Mouse (Mus musculus): Measurements from ENCODE around the gene Slc45a3. TPM values are rescaled to one million over a fixed set of nuclear protein-coding genes. Genes with fewer than 3 reads are reported as not detected.

Gene Slc45a3
- total and polyA plus RNA-seq, 3 experiments: 3.8 to 7.0 (median 5.5) TPM

DNA sequence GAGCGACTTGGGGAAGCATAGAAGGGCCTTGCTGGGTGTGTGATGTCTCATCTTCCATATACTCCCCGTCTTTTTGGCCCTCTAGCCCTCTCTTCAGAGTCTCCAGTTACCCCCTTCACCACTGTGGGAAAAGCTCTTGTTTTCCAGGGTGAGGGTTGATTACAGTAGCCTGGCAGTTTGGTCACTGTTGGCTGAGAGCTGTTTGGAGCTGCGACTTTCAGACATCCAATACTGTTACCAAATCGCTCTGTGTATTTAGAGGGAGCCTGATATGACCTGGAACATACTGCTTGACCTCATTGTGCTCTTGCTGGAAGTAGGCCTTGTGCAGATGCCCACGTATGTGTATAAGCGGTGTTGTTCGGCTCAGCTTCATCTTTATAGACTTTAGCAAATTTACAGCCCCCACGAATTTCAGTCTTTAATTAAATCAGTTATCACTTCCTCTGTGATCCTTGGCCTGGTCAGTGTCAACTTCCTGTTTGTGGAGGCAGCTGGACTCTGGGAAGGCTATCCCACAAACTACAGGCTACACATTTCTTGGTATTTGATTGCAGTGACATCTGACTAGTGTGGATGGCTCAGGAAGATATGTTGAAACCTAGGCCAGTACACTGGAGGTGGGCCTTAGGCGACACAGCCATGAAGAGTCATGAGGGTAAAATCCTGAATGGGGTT lies 27.5 kb downstream of the Slc45a3 start:
- WGBS: 69% methylated on average over 9 of the region's 9 CpGs
- TF ChIP-seq CTCF (IDR thresholded peaks at IDR 0.05) (no peak), EP300 (IDR thresholded peaks at IDR 0.05; ENCODE audit: insufficient read depth, low read depth, low read length) (no peak), POLR2A (IDR thresholded peaks at IDR 0.05; ENCODE audit: insufficient read depth, low read depth, low read length) (no peak)
- H3K9ac ChIP-seq (ENCODE audit: low read depth, low read length): no peak overlapping the region
- intact Hi-C loops (cut with DNase I): no loop called here
- H3K79me2 ChIP-seq (replicated peaks; ENCODE audit: control insufficient read depth, insufficient read depth, low read length): no peaks in the 10 kb centered on the region
- H3K4me3 ChIP-seq: no peak overlapping the region
- no peak for DNase-seq
- no peaks in the 10 kb centered on the region for H3K27me3 ChIP-seq (ENCODE audit: control insufficient read depth, insufficient read depth, low read length)
- peak overlapping the region; percentile 23; the same call in 1 of the 2 replicates for H3K27ac ChIP-seq
- H3K4me1 ChIP-seq (ENCODE audit: control insufficient read depth, insufficient read depth, low read length): peaks cover 4% of the 10 kb centered on the region
- no peaks in the 10 kb centered on the region for H3K36me3 ChIP-seq (ENCODE audit: control insufficient read depth, insufficient read depth, low read length)

DNA sequence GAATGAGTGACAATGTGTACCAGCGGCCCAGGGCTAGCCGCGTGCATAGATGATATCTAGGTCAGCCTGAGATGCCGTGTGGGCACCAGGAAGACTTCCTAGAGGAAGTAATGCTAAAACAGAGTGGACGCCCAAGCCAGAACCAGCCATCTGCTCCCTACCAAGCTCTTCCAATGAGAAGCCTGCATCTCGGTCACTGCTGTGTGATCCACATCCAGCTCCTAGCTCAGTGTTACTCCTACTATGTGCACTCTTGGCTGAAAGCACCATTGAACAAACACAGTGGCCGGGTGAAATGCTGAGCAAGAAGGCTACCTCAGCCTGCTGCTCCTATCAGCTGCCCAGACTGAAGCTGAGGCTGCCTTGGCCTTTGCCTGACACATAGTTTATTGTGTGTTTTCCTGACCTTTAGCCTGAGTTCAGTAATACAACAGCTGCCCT lies 29.8 kb downstream of the Slc45a3 start:
- no peaks in the 10 kb centered on the region for H3K79me2 ChIP-seq (replicated peaks; ENCODE audit: control insufficient read depth, insufficient read depth, low read length)
- TF ChIP-seq POLR2A (IDR thresholded peaks at IDR 0.05; ENCODE audit: insufficient read depth, low read depth, low read length) (no peak), CTCF (IDR thresholded peaks at IDR 0.05) (no peak)
- intact Hi-C loops (cut with DNase I): no loop called here

DNA sequence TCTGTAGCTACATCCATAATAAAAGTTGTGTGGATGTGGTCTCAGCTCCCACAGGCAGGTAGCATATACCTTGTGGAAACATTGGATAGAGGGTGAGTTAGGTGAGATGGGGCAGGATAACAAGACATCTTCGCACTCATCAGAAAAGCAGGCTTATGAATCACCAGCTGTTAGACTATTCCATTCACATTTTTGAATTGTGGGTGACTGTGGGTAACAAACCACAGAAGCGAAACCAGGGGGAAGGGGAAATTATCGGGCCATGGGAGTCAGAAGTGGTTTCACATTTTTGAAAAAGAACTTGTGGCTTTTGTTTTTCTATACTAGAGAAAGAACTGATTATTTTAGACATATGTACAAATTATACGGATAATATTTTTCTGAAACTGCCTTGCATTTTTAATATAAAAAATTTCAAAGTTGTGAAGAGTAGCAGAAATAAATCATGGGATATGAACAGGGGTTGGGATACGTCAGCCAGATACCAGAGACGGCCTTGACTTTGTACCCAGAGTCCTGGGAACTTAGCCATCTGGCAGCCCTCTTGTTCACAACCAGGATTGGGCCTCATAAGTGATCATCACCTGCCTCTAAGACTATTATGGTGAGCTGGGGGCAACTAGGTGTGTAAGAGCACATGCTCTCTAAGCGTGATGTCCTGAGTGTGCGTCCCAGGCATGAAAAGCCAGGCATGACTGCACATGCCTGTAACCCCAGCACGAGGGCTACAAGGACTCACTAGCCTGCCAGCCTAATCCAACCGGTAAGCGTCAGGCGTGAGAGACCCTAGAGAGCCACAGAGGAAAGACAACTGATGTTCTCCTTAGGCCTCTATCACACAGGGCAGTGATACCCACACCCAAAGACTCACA lies 30.6 kb downstream of the Slc45a3 start:
- 79% methylated on average over 12 of the region's 12 CpGs for WGBS
- Histone ChIP-seq H3K27ac (no peak overlapping the region), H3K4me3 (no peak overlapping the region), H3K79me2 (replicated peaks; ENCODE audit: control insufficient read depth, insufficient read depth, low read length) (no peaks in the 10 kb centered on the region), H3K4me1 (ENCODE audit: control insufficient read depth, insufficient read depth, low read length) (peaks cover 4% of the 10 kb centered on the region), H3K9ac (ENCODE audit: low read depth, low read length) (no peak overlapping the region), H3K36me3 (ENCODE audit: control insufficient read depth, insufficient read depth, low read length) (no peaks in the 10 kb centered on the region), H3K27me3 (ENCODE audit: control insufficient read depth, insufficient read depth, low read length) (no peaks in the 10 kb centered on the region)
- intact Hi-C loops (cut with DNase I): no loop called here
- TF ChIP-seq EP300 (IDR thresholded peaks at IDR 0.05; ENCODE audit: insufficient read depth, low read depth, low read length) (no peak), POLR2A (IDR thresholded peaks at IDR 0.05; ENCODE audit: insufficient read depth, low read depth, low read length) (no peak), CTCF (IDR thresholded peaks at IDR 0.05) (no peak)
- no peak for DNase-seq

More for the DNA sequence above, 29.8 kb downstream of the Slc45a3 start:
- H3K36me3 ChIP-seq (ENCODE audit: control insufficient read depth, insufficient read depth, low read length): no peaks in the 10 kb centered on the region
- WGBS: 65% methylated on average over 7 of the region's 7 CpGs
- DNase-seq: no peak
- no peaks in the 10 kb centered on the region for H3K27me3 ChIP-seq (ENCODE audit: control insufficient read depth, insufficient read depth, low read length)
- no peak overlapping the region for H3K27ac ChIP-seq
- H3K9ac ChIP-seq (ENCODE audit: low read depth, low read length): no peak overlapping the region
- H3K4me1 ChIP-seq (ENCODE audit: control insufficient read depth, insufficient read depth, low read length): peaks cover 4% of the 10 kb centered on the region
- H3K4me3 ChIP-seq: no peak overlapping the region

DNA sequence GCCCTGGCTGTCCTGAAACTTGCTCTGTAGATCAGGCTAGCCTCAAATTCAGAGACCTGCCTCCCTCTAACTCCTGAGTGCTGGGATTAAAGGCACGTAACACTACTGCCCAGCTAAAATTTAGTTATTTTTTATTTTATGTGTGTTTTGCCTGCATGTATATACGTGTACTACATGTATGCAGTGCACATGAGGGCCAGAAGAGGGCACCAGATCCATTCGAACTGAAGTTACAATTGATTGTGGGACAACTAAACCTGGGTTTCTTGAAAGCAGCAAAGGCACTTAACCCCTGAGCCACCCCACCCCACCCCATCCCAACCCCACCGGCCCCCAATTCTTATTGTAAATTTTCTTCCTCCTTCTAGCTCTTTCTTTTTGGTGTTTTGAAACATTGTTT lies 32.3 kb downstream of the Slc45a3 start:
- H3K4me1 ChIP-seq (ENCODE audit: control insufficient read depth, insufficient read depth, low read length): peaks cover 3% of the 10 kb centered on the region
- peak; percentile 52 to 74 for DNase-seq
- WGBS: 41% methylated on average over 4 of the region's 4 CpGs
- no peaks in the 10 kb centered on the region for H3K79me2 ChIP-seq (replicated peaks; ENCODE audit: control insufficient read depth, insufficient read depth, low read length)
- TF ChIP-seq POLR2A (IDR thresholded peaks at IDR 0.05; ENCODE audit: insufficient read depth, low read depth, low read length) (no peak), CTCF (IDR thresholded peaks at IDR 0.05) (peak; percentile 88)
- intact Hi-C loops (cut with DNase I): loop anchor here (1.0 to 5.0 kb wide), 3 partner anchors 51 to 162 kb away; no protein-coding TSS in a partner anchor
- H3K9ac ChIP-seq (ENCODE audit: low read depth, low read length): no peak overlapping the region
- no peaks in the 10 kb centered on the region for H3K36me3 ChIP-seq (ENCODE audit: control insufficient read depth, insufficient read depth, low read length)
- H3K4me3 ChIP-seq: no peak overlapping the region
- H3K27ac ChIP-seq: no peak overlapping the region
- no peaks in the 10 kb centered on the region for H3K27me3 ChIP-seq (ENCODE audit: control insufficient read depth, insufficient read depth, low read length)

DNA sequence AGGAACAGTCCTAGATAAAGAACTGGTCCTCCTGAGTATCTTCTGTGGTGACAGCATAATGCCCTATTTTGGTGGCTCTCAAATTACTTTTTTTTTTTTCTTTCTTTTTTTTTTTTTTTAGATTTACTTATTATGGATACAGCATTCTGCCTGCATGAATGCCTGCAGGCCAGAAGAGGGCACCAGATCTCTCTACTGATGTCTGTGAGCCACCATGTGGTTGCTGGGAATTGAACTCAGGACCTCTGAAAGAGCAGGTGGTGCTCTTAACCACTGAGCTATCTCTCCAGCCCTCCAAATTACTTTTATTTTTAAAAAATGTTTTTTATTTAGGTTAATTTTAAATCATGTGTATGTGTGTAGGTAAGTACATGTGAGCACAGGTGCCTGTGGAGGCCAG lies 37.7 kb downstream of the Slc45a3 start:
- Histone ChIP-seq H3K9ac (ENCODE audit: low read depth, low read length) (no peak overlapping the region), H3K36me3 (ENCODE audit: control insufficient read depth, insufficient read depth, low read length) (peaks cover 9% of the 10 kb centered on the region), H3K4me1 (ENCODE audit: control insufficient read depth, insufficient read depth, low read length) (peaks cover 7% of the 10 kb centered on the region), H3K27me3 (ENCODE audit: control insufficient read depth, insufficient read depth, low read length) (no peaks in the 10 kb centered on the region), H3K27ac (no peak overlapping the region), H3K4me3 (no peak overlapping the region), H3K79me2 (replicated peaks; ENCODE audit: control insufficient read depth, insufficient read depth, low read length) (no peaks in the 10 kb centered on the region)
- DNase-seq: no peak
- intact Hi-C loops (cut with DNase I): loop anchor here (5.0 to 10.0 kb wide), 2 partner anchors 97 to 324 kb away; no protein-coding TSS in a partner anchor
- TF ChIP-seq POLR2A (IDR thresholded peaks at IDR 0.05; ENCODE audit: insufficient read depth, low read depth, low read length) (no peak), EP300 (IDR thresholded peaks at IDR 0.05; ENCODE audit: insufficient read depth, low read depth, low read length) (no peak), CTCF (IDR thresholded peaks at IDR 0.05) (peak; percentile 74)
